Mouse (Mus musculus) fat pad, adult 2 months (tissue): ENCODE measurements at regions not wholly inside any gene's neighbourhood (a gene's known extent, or its start where the extent isn't known, plus 50 kb on each side); places are given as distances from the start of the nearest gene placed in this dataset.

ENCODE experiments used
- DNase-seq: peaks from one replicate; pipeline ENCODE4 v3.0.0-alpha.2; 2011; ENCODE audit warnings: low read depth, low spot score; ENCODE audit errors: extremely low read depth

DNA sequence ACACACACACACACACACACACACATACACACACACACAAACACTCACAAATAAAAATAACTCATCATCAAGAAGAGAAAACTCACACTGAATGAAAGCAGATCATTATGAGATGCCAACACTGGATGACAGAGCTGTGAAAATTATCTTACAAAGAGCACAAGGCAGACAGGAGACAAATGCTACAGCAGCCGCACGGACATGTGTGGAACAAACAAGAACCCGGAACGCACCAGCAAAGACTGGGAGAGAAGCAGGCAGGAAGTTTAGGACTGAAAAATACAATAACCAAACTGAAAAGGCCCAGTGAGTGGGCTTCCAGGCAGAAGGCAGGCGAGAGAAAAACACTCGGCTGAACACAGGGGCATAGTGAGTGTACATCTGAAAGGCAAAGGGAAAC lies 148.2 kb downstream of the Rplp1 start:
- DNase-seq: no peak

DNA sequence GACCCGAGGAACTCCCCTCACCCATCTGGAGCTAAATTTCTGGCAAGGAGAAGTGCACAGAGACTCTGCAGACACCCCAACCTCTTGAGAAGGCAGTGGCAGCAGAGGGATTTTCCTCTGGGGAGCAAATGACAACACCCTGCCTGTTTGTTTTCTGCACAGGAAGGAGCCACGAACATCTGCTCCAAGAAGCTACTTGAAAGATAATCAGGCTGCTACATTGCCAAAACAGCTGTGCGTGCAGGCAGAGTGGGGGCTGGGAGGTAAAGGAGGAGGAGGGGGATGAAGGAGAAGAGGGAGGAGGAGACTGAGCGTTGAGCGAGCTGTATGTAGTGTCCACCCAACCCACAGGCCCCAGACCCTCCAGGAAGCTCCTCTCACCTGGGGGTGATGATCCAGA lies 149.0 kb downstream of the Rplp1 start:
- no peak for DNase-seq

GRCm38 (mm10) chr9:61757806-61758205 lies 156.5 kb downstream of the Rplp1 start:
- no peak for DNase-seq

GRCm38 (mm10) chr9:61756801-61757342 lies 157.5 kb downstream of the Rplp1 start:
- no peak for DNase-seq

DNA sequence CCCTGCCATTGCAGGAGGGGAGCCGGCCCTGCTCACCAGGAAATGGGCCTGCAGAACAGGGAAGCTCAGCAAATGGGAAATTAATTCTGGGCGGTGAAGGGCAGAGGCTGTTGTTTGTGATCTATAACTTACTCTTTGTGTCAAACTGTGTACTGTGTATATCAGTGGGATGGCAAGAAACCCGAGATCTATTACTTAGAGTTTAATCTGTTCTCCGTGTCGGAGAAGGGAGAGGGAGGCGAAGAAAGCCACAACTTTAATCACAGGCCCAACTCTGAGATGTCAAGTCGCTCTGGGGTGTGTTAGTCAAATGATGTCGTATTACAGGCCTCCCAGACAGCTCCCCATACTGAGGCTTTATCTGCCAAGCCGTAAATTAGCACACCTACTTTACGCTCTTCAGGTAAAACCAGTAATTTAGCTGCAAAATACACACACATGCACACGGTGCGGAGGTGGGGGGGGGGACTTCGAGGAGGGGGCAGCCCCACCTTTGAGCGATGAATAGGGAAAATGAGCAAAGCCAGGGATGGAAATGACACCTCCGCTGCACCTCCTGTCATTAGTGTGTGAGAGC lies 158.0 kb downstream of the Rplp1 start:
- no peak for DNase-seq

GRCm38 (mm10) chr9:61755311-61755710 lies 159.0 kb downstream of the Rplp1 start:
- no peak for DNase-seq

GRCm38 (mm10) chr9:61753795-61754194 lies 160.5 kb downstream of the Rplp1 start:
- DNase-seq: no peak

DNA sequence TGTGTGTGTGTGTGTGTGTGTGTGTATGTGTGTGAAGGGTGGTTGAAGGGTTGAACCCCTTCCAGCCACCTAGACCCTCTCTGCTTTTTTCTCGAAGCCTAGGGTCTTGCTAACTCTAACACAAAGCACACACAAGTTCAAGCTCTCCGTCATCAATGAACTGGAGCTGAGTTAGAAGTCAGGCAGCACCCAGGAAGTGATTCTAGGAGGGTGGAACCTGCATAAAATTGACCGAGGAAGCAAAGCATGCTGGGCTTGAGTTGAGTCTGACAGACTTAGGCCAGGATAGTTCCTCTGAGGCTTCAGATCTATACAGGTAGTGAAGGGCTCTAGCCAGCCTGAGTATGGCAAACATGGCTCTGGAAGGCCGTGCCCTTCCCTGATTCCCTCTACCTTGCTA lies 165.1 kb downstream of the Rplp1 start:
- no peak for DNase-seq

DNA sequence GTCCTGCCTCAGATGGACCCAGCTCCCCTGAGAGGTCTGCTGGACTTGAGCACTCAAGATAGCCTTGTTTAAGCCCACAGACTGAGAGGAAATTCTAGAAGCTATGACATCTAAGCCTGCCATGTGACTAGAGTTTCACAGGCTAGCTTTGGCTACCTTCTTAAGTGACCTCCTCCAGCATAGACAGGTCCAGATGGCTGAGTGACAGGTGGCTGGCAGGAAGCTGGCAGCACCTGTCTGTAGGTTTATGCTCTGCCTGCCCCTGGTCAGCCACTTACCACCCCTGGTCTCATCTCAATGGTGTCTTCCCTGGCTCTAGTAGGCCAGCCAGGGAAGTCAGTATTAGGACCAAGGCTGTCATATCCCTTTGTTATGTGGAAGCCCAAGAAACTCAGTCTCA lies 165.9 kb downstream of the Rplp1 start:
- DNase-seq: no peak

DNA sequence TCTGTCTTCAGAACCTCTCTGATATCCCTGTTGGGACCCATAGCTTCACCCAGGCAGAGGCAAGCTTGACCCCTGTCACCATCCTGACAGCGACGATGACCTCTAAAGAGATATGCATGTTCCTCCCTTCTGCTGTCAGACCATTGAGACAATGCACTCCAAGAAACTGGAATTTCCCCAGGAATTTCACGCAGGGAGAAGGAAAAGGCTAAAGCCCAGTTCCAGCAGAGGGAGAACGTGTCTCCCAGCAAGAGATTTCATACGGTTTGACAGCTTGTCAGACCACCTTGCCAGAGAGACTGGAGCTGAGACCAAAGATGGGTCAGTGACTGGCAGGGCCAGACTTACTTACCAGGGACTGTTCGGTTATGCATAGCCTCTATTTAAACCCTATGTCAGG lies 167.9 kb downstream of the Rplp1 start:
- DNase-seq: no peak

- DNase-seq: no peak
Measured at GRCm38 (mm10) chr9:61745301-61745801, 169.0 kb downstream of the Rplp1 start.

DNA sequence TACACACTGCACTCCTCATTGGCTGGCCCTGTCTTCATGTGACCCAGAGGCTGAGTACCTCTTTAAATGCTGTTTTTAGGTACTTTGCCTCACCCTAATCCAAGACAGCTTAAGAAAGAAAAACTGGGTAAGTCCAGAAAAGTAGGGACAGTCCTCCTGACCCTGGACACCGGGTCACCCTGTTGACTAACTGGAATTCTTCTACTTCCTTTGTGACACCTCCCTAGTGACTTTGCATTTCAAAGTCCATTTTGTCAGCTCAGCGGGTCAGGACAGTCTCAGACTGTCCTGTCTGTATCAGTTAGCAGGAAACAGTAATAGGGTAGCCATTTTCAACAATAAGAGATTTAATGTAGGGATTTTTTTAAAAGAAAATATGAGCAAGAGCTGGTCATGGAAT lies 180.8 kb downstream of the Rplp1 start:
- DNase-seq: no peak

- no peak for DNase-seq
Measured at GRCm38 (mm10) chr9:61732747-61733146, 181.6 kb downstream of the Rplp1 start.

DNA sequence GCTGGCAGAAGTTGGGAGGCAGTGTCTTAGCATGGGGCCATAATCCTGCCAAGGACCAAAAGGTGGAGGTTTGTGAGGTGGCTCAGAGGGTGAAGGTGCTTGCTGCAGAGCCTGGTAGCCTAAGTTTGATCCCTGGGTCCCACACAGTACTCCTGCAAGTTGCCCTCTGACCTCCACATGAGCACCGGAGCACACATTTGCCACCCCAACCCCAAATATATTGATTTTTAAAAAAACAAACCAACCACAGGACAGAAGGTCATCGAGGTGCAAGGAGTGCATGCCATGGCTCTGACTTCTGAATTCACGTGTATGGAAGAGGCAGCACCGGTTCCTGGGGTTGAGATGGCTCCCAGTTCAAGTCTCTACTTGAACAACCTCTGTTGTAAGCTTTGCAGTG lies 186.2 kb downstream of the Rplp1 start:
- DNase-seq: no peak

GRCm38 (mm10) chr9:61727651-61728050 lies 186.7 kb downstream of the Rplp1 start:
- DNase-seq: no peak

GRCm38 (mm10) chr9:61724070-61724469 lies 190.3 kb downstream of the Rplp1 start:
- DNase-seq: no peak

GRCm38 (mm10) chr9:61723021-61723581 lies 191.2 kb downstream of the Rplp1 start:
- no peak for DNase-seq

- DNase-seq: no peak
Measured at GRCm38 (mm10) chr9:61721851-61722250, 192.5 kb downstream of the Rplp1 start.

DNA sequence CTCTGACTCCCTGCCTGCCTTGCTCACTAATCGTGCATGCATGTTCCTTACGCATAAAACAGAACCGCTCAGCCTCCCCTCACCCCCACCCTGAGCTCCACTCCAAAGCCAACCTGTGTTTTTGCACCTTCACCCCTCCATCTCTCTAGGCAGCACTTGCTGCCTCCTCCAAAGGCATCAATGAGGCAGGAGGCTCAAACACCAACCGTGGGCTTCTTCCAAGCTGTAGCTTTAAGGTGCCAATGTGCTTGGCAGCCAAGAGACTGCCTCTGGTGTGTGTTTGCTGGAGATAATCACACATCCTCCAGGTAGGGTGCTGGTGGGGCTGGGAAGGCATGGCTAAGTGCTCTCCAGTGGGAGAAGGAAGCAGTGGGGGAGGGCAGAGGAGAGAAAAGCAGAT lies 193.3 kb downstream of the Rplp1 start:
- no peak for DNase-seq

DNA sequence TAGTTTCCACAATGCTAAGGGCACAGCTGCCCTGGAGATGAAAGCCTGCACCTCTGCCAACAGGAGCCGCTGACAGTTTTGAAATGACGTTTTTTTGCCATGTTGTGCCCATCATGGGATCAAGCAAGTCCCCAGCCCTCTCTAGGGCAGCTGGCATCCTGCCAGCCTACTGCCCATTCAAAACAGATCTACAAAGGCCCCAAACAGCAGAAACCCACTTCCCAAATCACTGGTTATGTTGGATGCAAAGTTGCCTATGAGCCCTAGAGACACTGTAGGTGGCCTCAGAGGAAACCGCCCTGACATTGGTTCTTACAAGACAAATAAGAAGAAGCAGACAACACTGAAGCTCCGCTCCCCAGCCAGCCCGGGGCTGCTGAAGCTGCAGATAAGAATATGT lies 194.1 kb downstream of the Rplp1 start:
- no peak for DNase-seq

- peak; percentile 92 for DNase-seq
Measured at GRCm38 (mm10) chr9:61716751-61717150, 197.6 kb downstream of the Rplp1 start.

- no peak for DNase-seq
Measured at GRCm38 (mm10) chr9:61714331-61715035, 199.9 kb downstream of the Rplp1 start.
